Mouse (Mus musculus): ENCODE measurements around the gene Gtpbp4. TPM values are rescaled to one million over a fixed set of nuclear protein-coding genes. Genes with fewer than 3 reads are reported as not detected.

The Gtpbp4 gene
- polyA plus RNA-seq (2016; fragmentation: Nextera tagmentation; extraction: Ambion mirVana), result 65.5 and 87.9 TPM in 2 replicates

DNA sequence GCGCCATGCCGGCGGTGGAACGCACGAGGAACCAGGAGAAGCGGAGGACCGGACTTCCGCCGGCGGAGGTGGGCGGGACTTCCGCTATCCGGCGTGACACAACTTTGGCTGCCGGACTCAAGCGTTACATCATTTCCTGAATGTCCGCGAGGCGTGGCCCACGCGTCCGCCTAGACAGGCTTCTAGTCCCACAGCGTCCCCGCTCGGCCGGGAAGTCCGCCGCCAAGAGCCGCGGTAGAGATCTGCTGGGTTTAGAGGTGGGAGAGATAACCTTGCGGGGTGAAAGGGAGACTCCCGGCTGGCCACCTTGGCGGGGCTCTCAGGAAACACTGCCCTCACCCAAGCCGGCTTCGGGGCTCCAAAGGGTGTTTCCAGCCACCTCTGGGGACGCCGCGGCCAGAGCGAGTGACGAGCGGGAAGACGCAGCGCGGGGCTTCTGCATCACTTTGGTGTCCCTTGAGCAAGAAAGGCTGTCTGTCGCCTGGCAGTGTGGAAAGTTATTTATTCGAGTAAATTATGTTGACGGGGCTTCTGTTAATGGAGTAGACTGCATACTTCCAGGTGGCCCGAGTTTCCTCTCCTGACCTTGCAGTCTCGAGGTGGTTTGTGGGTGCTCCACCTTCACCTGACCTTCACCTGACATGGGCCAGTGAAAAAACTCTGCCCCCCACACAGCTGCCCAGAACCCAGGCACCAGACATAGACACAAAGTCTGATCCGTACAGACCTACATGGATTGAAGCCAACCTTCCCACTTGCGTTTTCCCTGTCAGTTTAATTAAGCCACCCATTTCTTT, at the start of gene Gtpbp4:
Gene Gtpbp4, minus strand, starts transcription at position 94 of the 797 bp plus-strand sequence.
- Histone ChIP-seq H3K27ac (peak within 1 kb of the TSS; percentile 96), H3K9me3 (no peaks in the 10 kb centered on the region), H3K36me3 (peaks cover 8% of the 10 kb centered on the region; the same call in 1 of the 2 replicates), H3K4me3 (peak within 1 kb of the TSS; percentile 74), H3K4me1 (peaks cover 6% of the 10 kb centered on the region), H3K27me3 (ENCODE audit: insufficient read depth, poor library complexity, severe bottlenecking) (no peaks in the 10 kb centered on the region)
- 1% methylated on average over 51 of the region's 51 CpGs for WGBS
- peak; percentile 98 for DNase-seq (ENCODE audit: low spot score)

DNA sequence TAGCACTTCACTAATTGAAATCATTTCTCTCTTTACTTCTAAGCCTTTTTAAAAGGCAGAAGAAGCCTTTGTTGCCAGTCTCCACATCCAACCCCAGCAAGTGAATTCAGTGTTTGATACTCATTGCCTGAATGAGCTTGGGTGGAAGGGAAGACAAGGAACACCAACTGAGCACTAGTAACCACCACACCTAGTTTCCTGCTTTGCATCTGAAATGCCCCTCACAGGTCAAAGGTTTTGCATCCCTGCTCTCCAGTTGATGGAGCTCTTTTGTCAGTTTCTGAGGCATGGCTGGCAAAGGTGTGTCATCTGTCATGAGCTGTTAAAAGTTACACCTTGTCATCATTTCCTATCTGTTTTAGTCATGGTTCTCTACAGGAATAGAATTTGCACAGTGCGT, 48.8 kb upstream of the Gtpbp4 start:
- Histone ChIP-seq H3K27me3 (ENCODE audit: insufficient read depth, poor library complexity, severe bottlenecking) (no peaks in the 10 kb centered on the region), H3K4me3 (no peak overlapping the region), H3K9me3 (no peaks in the 10 kb centered on the region), H3K36me3 (no peaks in the 10 kb centered on the region), H3K27ac (no peak overlapping the region), H3K4me1 (no peaks in the 10 kb centered on the region)
- WGBS, result 94% methylated on average over 1 of the region's 1 CpGs
- no peak for DNase-seq (ENCODE audit: low spot score)

DNA sequence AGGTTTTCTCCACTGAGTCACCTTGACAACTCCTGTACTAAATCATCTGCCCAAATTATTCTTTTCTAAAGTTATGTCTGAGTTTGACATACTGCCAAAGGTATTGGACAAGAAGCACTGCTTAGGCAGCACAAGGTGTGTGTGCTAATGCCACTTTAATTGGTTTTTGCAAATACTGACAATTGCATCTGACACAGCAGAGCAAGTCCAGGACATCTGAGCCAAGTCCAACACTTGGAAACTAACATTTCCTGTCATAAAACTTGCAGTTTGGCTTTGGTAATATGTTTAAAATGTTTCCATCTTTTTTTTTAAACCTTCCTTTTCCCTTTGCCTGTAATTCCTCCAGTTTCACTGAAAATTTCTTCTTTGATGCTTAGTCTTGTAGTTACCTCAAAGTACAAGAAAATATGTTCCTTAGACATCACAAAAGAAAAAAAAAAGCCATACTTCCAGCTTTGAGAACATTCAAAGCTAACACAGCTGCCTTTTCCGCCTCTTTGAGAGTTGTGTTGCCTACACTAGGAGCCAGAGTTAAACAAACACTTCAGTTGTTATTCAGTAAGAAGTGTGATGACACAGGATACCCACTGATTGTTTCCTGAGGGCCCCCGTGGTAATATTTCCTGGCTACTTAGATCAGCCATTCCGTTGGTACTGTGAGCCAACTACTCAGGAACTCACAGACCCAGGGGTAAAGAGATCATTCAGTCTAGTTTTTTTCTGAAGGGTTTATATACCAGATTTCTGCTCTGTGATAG, 47.6 kb upstream of the Gtpbp4 start:
- 41% methylated on average over 3 of the region's 3 CpGs for WGBS
- no peak for DNase-seq (ENCODE audit: low spot score)
- no peak overlapping the region for H3K4me3 ChIP-seq
- no peaks in the 10 kb centered on the region for H3K9me3 ChIP-seq
- no peaks in the 10 kb centered on the region for H3K36me3 ChIP-seq
- no peak overlapping the region for H3K27ac ChIP-seq
- no peaks in the 10 kb centered on the region for H3K4me1 ChIP-seq
- H3K27me3 ChIP-seq (ENCODE audit: insufficient read depth, poor library complexity, severe bottlenecking), result no peaks in the 10 kb centered on the region

DNA sequence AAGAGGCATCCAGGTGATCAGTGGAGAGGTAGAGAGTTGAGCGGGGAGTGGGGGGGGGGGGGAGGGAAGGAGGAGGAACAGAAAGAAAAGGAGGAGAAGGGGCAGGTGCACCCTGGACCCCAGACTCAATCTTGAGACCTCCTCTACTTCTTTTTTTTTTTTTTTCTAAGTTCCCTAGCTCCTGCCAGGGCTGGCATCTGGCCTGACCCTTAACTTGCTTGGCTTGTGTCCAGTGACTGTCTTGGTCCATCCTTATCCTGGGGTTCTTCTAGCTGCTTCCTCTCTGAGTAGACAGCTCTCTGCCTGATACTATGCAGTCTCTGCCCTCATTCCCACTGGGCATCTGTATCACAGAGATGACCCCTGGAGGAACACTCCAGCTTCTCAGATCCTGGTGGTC, 44.7 kb upstream of the Gtpbp4 start:
- Histone ChIP-seq H3K36me3 (no peaks in the 10 kb centered on the region), H3K27me3 (ENCODE audit: insufficient read depth, poor library complexity, severe bottlenecking) (no peaks in the 10 kb centered on the region), H3K27ac (no peak overlapping the region), H3K9me3 (no peaks in the 10 kb centered on the region), H3K4me3 (no peak overlapping the region), H3K4me1 (no peaks in the 10 kb centered on the region)
- no peak for DNase-seq (ENCODE audit: low spot score)
- 70% methylated on average over 1 of the region's 1 CpGs for WGBS

DNA sequence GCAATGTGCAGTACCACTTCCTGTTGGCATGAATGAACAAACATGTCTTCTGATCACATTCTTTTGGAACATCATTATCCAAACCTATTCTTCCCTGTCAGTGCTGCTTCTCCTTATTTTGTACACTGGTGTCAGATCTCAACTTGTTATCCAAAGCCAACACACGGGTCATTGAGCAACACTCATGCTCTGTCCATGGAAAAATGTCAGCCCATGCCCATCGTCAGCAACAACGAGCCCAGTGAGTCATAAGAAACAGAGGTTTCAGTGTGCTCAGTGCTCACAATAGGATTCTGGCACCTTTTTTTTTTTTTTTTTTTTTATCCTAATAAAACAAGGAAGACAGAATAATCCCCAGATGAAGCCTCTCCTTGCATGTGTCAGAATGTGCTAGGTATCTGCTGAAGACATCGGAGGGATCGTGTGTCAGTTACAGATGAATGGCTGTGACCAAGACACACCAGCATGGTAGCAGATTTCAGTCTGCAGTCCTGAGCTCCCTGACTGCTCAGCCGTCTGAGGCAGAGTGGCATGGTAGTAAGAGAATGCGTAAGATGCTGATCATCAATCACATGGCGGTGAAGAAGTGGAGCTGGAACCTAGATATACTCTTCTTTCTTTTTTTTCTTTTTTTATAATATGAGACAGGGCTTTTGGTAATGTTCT, 36.2 kb upstream of the Gtpbp4 start:
- WGBS, result 81% methylated on average over 8 of the region's 8 CpGs
- Histone ChIP-seq H3K27me3 (ENCODE audit: insufficient read depth, poor library complexity, severe bottlenecking) (no peaks in the 10 kb centered on the region), H3K4me3 (no peak overlapping the region), H3K36me3 (no peaks in the 10 kb centered on the region), H3K4me1 (peaks cover 4% of the 10 kb centered on the region; the same call in 1 of the 2 replicates), H3K9me3 (no peaks in the 10 kb centered on the region), H3K27ac (no peak overlapping the region)
- DNase-seq (ENCODE audit: low spot score), result no peak

DNA sequence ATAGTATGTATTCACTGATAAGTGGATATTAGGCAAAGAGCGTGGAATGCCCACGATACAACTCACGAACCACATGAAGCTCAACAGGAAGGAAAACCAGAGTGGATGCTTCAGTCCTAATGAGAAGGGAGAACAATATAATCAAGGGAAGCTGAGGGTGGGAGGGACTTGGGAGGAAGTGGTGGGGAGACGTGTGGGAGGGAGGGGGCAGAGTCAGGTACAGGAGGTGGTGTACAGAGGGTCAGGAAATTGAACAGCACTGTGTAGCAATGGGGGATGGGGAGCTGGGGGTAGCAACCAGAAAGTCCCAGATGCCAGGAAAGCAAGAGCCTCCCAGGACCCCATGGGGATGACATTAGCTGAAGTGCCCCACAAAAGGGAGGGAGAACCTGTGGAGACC, 34.5 kb upstream of the Gtpbp4 start:
- H3K4me3 ChIP-seq, result no peak overlapping the region
- 71% methylated on average over 4 of the region's 4 CpGs for WGBS
- H3K27me3 ChIP-seq (ENCODE audit: insufficient read depth, poor library complexity, severe bottlenecking), result no peaks in the 10 kb centered on the region
- H3K9me3 ChIP-seq, result no peaks in the 10 kb centered on the region
- H3K27ac ChIP-seq, result no peak overlapping the region
- H3K36me3 ChIP-seq, result no peaks in the 10 kb centered on the region
- no peak for DNase-seq (ENCODE audit: low spot score)
- H3K4me1 ChIP-seq, result peaks cover 4% of the 10 kb centered on the region; the same call in 1 of the 2 replicates

DNA sequence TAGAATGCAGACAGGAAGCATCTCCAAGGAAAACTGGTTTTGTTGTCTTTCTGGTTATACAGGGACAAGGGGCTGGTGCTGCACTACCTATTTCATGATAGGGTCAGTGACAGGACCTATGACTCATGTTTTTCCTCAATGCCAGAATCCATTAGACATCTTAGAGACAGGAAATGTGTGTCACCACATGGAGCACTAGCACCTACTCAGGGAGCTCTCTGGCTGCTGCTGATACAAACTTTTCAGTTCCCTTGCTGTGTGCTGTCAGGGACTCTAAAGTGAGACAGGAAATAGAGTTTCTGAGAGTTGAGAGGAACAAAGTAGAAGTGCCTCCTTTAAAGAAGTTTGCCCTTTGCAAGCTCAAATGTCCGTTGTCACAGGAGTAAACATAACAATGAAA, 31.4 kb upstream of the Gtpbp4 start:
- 24% methylated on average over 1 of the region's 1 CpGs for WGBS
- Histone ChIP-seq H3K27me3 (ENCODE audit: insufficient read depth, poor library complexity, severe bottlenecking) (no peaks in the 10 kb centered on the region), H3K27ac (no peak overlapping the region), H3K36me3 (no peaks in the 10 kb centered on the region), H3K9me3 (no peaks in the 10 kb centered on the region), H3K4me1 (peaks cover 4% of the 10 kb centered on the region; the same call in 1 of the 2 replicates), H3K4me3 (no peak overlapping the region)
- no peak for DNase-seq (ENCODE audit: low spot score)

DNA sequence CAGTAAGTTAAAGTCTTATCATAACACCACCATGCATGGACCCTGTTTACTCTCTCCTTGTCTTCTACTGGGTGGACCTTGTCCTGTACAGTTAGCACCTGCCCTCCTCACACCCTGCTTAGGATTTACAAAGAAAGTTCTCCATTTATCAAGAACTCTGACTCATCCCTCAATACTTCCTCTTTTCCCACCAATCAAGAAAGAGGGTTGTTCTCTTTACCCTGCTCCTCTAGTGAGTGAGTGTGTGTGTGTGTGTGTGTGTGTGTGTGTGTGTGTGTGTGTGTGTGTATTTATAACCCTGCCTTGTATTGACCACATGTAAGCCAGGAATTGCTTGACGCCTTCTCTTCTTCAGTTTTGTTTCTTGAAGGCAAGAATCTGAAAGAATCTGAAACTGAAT, 26.7 kb upstream of the Gtpbp4 start:
- Histone ChIP-seq H3K4me3 (no peak overlapping the region), H3K27me3 (ENCODE audit: insufficient read depth, poor library complexity, severe bottlenecking) (no peaks in the 10 kb centered on the region), H3K4me1 (peaks cover 8% of the 10 kb centered on the region; the same call in 1 of the 2 replicates), H3K9me3 (no peaks in the 10 kb centered on the region), H3K36me3 (no peaks in the 10 kb centered on the region), H3K27ac (no peak overlapping the region)
- WGBS, result 73% methylated on average over 1 of the region's 1 CpGs
- no peak for DNase-seq (ENCODE audit: low spot score)

DNA sequence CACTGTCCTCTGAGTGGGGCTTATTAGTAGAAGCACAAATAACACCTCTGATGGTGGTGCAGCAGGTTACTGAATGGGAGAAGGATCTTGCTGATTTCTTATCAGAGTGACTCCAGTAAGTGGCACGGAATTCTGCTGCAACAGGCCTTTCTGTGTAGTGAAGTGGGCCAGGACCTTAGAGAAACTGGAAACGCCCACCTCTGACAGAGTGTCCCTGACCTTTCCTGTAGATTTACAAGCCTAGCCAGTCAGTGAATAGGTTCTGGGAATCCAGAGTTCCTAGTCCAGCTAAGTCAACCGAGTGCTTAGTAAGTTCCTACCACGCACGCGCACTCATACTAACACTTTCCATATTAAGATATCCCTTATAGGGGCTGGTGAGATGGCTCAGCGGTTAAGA, 25.7 kb upstream of the Gtpbp4 start:
- H3K9me3 ChIP-seq, result no peaks in the 10 kb centered on the region
- no peak overlapping the region for H3K4me3 ChIP-seq
- peaks cover 8% of the 10 kb centered on the region; the same call in 1 of the 2 replicates for H3K4me1 ChIP-seq
- no peaks in the 10 kb centered on the region for H3K36me3 ChIP-seq
- no peak for DNase-seq (ENCODE audit: low spot score)
- no peaks in the 10 kb centered on the region for H3K27me3 ChIP-seq (ENCODE audit: insufficient read depth, poor library complexity, severe bottlenecking)
- H3K27ac ChIP-seq, result no peak overlapping the region
- 76% methylated on average over 7 of the region's 7 CpGs for WGBS

DNA sequence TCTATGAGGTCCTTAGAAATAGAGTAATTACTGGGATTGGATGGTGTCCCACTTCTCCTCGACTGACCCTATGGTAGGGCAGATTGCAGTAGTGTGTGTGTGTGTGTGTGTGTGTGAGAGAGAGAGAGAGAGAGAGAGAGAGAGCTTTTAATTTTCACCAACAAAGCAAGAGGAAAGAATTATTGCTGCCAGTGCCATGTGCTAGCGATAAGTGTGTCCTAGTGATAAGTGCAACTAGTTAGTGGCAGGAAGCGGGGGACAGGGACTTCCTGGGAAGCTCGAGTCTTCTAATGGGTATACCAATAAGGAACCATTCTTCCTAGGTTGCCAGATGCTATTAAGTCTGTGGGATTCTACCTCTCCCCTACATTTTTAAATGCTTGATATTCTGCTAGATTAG, 23.8 kb upstream of the Gtpbp4 start:
- peaks cover 8% of the 10 kb centered on the region; the same call in 1 of the 2 replicates for H3K4me1 ChIP-seq
- no peak overlapping the region for H3K4me3 ChIP-seq
- no peaks in the 10 kb centered on the region for H3K36me3 ChIP-seq
- H3K27me3 ChIP-seq (ENCODE audit: insufficient read depth, poor library complexity, severe bottlenecking), result no peaks in the 10 kb centered on the region
- no peak for DNase-seq (ENCODE audit: low spot score)
- 66% methylated on average over 4 of the region's 4 CpGs for WGBS
- H3K27ac ChIP-seq, result no peak overlapping the region
- H3K9me3 ChIP-seq, result no peaks in the 10 kb centered on the region

DNA sequence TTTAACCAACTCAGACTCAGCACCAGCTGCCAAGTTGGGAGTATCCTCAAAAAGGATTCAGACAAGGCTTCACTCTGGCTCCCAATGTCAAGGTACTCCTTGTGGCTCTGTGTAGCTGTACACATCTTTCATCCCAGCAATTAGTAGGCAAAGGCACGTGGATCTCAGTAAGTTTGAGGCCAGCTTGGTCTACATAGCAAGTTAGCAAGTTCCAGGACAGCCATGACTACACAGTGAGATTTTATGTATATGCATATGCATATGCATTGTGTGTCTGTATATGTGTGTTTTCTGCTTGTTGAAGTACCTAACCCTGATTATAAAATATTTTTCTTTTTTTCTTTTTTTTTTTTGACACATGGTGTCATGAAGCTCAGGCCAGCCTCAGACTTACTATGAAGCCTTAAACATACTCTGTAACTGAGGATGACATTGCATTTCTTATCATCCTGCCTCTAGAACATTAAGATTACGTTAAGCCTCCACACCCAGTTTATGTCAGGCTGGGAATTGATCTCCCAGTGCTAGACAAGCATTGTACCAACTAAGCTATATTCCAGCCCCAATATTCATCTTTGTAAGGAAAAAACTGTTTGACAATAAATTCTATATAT, 23.2 kb upstream of the Gtpbp4 start:
- Histone ChIP-seq H3K4me1 (peaks cover 11% of the 10 kb centered on the region), H3K36me3 (no peaks in the 10 kb centered on the region), H3K27me3 (ENCODE audit: insufficient read depth, poor library complexity, severe bottlenecking) (no peaks in the 10 kb centered on the region), H3K27ac (no peak overlapping the region; the same call in 1 of the 2 replicates), H3K4me3 (no peak overlapping the region), H3K9me3 (no peaks in the 10 kb centered on the region)
- 63% methylated on average over 2 of the region's 2 CpGs for WGBS
- no peak for DNase-seq (ENCODE audit: low spot score)

DNA sequence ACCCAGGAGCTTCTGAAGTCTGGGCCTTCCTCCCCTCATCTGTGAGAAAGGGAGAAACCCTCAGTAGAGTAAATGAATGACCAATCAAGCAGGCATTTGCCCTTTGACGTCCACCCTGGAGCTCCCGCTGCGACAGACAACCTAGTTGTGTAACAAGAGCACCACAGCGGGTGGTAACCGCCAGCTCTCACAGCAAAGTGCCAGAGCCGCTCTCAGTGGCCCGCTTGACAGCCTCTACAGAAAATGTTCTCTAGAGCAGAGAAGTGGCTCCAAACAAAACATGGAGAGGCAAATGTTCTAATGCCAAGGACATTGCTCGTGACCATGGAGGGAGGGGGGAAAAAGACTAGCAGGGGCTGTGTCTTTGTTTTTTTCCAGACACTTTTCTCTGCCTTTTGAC, 21.3 kb upstream of the Gtpbp4 start:
- WGBS, result 17% methylated on average over 8 of the region's 8 CpGs
- no peak overlapping the region for H3K27ac ChIP-seq
- no peaks in the 10 kb centered on the region for H3K9me3 ChIP-seq
- no peaks in the 10 kb centered on the region for H3K27me3 ChIP-seq (ENCODE audit: insufficient read depth, poor library complexity, severe bottlenecking)
- H3K36me3 ChIP-seq, result no peaks in the 10 kb centered on the region
- no peak for DNase-seq (ENCODE audit: low spot score)
- H3K4me1 ChIP-seq, result peaks cover 11% of the 10 kb centered on the region
- H3K4me3 ChIP-seq, result no peak overlapping the region

All from heart, embryonic 10.5 days (tissue).